Mouse (Mus musculus): ENCODE data around the gene Rbm25. TPM values are rescaled to one million over a fixed set of nuclear protein-coding genes. Genes with fewer than 3 reads are reported as not detected.
A peak's percentile ranks its signal among the peaks of the same experiment; 100 is the strongest.

The Rbm25 gene
- total RNA-seq, 2 experiments from 2014 or later = 43.0 to 52.8 TPM

DNA sequence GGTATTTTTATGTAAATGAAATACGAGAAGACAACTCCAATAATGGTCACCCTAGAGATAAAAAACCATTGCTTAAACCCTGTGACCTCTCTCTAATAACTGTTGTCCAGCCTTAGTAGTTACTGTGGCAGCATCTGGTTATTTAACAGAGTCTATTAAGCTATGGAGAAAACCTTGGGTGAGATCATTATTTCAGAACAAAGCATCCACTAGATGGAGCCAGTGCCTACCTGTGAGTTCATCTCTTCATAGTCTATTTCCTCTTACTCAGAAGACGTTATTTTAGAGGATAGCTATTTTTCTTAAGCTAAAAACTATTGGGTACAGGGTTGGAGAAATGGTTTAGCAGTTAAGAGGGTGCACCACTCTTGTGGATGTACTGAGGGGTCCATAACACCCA is 82.7 kb downstream of the Rbm25 start:
- Histone ChIP-seq H3K27ac (no peak overlapping the region), H3K4me3 (no peak overlapping the region)
- TF ChIP-seq CTCF (IDR thresholded peaks at IDR 0.05) = peak; percentile 81
- intact Hi-C loops (cut with DNase I) = loop anchor here (1.0 to 10.0 kb wide), 3 partner anchors 58 to 351 kb away; partner anchors contain the start of genes Acot4, Acot5 and Gm49366
- no peak for DNase-seq

DNA sequence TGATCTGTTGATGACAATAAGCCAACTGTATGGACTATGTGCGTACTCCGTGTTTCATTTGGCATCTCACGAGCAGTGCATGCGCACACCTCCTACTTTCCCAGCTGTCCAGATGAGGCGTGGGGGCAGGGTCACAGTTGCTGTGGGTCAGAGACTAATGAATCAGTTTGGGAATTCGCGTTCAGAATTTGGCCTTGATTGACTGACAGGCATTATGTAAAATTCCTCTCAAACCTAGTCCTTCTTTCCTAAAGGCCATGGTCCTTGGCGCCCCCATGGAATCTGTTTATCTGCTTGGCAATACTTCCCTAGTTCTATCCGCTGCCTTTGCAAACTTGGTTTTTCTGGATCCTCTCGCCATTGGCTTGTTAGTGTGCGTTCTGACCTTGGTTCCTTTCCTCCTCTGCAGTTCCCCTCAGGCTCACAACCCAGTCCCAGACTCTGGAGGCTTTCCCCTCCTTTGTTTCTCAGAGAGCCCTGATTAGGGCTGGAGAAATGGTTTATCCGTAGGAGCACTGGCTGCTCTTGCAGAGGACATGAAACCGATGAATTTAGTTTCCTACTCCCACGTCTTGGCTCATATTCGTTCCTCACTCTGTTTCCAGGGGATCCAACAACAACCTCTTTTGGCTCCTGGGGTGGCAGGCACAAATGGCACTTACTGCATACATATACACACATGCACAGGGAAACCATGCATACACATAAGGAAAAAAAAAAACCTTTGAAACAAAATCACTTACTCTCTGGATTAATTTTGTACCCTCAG is 85.6 kb downstream of the Rbm25 start:
- intact Hi-C loops (cut with DNase I) = loop anchor here (10.0 kb wide), 2 partner anchors 318 to 348 kb away; partner anchors contain the start of genes Acot4, Acot5 and Gm49366
- Histone ChIP-seq H3K4me3 (no peak overlapping the region), H3K27ac (no peak overlapping the region)
- no peak for TF ChIP-seq CTCF (IDR thresholded peaks at IDR 0.05)
- no peak for DNase-seq

DNA sequence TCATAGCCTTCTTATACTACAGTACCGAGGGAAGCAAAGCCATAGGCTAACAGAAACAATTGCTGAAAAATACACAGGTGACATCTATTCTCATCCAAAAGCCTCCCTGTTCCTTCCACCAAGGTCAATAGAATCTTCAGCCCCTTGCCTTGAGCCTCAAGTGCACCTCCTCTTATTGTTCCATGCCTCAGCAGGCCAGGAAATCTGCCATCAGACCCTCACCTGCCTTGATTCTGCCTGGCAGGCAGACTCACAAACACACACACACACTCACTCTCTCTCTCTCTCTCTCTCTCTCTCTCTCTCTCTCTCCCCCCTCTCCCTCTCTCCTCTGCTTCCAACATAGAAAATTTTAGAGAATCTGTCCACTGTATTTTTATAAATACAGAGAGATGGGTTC is 88.4 kb downstream of the Rbm25 start:
- Histone ChIP-seq H3K4me3 (no peak overlapping the region), H3K27ac (no peak overlapping the region)
- TF ChIP-seq CTCF (IDR thresholded peaks at IDR 0.05) = no peak
- no peak for DNase-seq
- intact Hi-C loops (cut with DNase I) = loop anchor here (10.0 kb wide), 2 partner anchors 315 to 345 kb away; partner anchors contain the start of genes Acot4, Acot5 and Gm49366

DNA sequence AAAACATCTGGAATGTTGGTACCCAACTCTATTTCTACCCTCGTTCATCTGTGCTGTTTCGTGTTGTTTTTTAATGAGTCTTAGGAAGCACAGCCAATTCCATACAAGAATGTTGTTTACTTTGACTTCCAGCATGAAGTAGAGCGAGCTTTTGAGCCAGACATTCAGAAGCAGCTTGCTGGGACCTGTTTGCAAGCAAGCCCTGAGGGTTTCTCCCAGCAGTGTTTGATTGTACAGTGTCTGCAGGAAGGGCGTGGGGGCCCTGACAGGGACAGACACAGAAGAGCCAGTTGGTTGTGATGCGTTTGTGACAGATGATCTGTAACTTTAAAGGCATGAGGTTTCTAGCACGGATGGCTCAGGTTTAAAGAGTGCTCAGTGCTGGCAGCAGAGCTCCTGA is 90.2 kb downstream of the Rbm25 start:
- DNase-seq = peak; percentile 49
- peak overlapping the region; percentile 67 for H3K27ac ChIP-seq
- H3K4me3 ChIP-seq = no peak overlapping the region
- TF ChIP-seq CTCF (IDR thresholded peaks at IDR 0.05) = no peak
- intact Hi-C loops (cut with DNase I) = loop anchor here (10.0 kb wide), 1 partner anchor 204 kb away; the partner anchor contains the start of gene Numb

DNA sequence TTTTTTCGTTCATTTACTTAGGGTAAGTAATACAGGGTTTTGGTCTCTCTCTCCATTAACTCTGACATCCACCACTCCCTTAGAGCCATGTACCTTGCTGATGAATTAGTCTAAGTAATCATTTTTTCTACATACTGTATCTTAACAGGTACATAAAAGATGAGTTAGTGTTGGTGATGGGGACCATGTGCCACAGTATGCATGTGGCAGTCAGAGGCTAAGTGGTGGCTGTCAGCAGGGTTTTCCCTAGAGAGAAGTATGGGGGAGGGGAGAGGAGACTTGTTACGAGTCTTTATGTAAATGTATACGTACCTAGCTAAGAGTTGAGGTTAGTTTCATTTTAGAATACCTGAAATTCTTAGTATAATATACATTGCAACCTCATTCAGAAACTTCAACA is 92.0 kb downstream of the Rbm25 start:
- Histone ChIP-seq H3K4me3 (no peak overlapping the region), H3K27ac (no peak overlapping the region)
- TF ChIP-seq CTCF (IDR thresholded peaks at IDR 0.05) = no peak
- intact Hi-C loops (cut with DNase I) = loop anchor here (10.0 kb wide), 1 partner anchor 202 kb away; the partner anchor contains the start of gene Numb
- DNase-seq = no peak

DNA sequence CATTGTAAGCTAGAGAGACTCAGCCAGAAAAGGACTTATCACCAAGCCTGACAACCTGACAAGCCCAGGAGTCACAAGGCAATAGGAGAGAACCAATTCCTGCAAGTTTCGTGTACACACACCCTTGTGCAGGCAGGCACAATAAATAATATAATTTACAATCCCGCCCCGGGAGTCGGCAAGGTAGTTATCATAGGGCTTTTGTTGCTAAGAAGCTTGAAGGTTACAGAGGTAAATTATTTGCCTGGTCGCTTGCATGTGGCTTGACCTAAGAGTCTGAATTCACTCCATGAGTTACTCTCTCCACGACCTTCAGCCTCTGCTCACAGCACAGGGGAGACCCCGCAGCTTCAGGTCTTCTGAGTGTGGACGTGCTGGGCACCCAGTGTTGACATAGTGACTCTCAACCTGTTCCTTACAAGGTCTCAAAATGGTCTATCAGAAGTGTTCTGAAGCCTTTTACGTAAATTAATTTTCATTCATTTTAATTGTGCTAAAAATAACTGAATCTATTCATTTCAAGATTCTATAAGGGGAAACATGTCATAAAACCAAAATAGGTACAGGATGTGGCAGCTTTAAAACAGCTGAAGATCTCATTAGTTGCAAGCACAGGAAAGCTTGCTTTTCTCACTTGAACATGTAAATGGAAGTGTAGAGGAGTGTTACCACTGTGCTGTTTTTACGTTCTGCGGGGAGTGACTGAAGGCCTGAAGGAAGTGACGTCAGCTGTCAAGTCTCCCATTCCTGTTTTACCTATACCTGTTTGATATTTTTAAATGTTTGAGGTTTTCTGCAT is 95.7 kb downstream of the Rbm25 start:
- intact Hi-C loops (cut with DNase I) = loop anchor here (10.0 kb wide), 1 partner anchor 198 kb away; the partner anchor contains the start of gene Numb
- Histone ChIP-seq H3K4me3 (no peak overlapping the region), H3K27ac (peak overlapping the region; percentile 68)
- TF ChIP-seq CTCF (IDR thresholded peaks at IDR 0.05) = no peak
- DNase-seq = no peak

DNA sequence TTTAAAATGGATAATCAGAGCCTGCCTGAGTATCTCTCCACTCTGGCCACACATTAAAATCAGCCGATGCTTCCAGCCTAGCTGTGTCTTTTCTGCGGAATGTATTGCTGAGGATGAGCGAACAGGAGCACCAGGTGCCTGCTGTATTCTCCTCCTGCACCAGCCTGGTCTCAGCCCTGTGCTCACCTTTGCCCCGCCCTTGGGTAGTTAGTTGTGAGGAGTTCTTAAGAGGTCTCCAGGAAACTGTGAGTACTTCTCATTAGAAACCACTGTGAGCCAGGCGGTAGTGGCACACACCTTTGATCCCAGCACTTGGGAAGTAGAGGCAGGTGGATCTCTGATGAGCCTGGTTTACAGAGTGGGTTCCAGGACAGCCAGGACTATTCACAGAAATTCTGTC is 101.2 kb downstream of the Rbm25 start:
- Histone ChIP-seq H3K4me3 (no peak overlapping the region), H3K27ac (no peak overlapping the region)
- no peak for TF ChIP-seq CTCF (IDR thresholded peaks at IDR 0.05)
- no peak for DNase-seq
- intact Hi-C loops (cut with DNase I) = no loop called here

Other genes with a start within 250 kb of the Rbm25 start
- 10 to 100 TPM; 22.5 to 26.3 TPM for gene Dpf3, start 143.5 kb upstream of the Rbm25 start, total RNA-seq (2021)
- gene Dcaf4, start 110.8 kb upstream of the Rbm25 start, total RNA-seq (2021) = 10 to 100 TPM; 18.0 to 24.5 TPM
- gene Zfyve1, start 34.0 kb upstream of the Rbm25 start, total RNA-seq (2021) = 10 to 100 TPM; 19.9 to 24.8 TPM
- 10 to 100 TPM; 25.8 to 31.2 TPM for gene Psen1, start 56.9 kb downstream of the Rbm25 start, total RNA-seq (2021)
- 1 to 10 TPM in 1 of 2 experiments, under 1 TPM in 1; 0.56 to 1.6 TPM for gene Papln, start 132.4 kb downstream of the Rbm25 start, total RNA-seq (2021)

Measured in gastrocnemius, adult 2 months (tissue).